Mouse (Mus musculus) cerebellum, adult 9-10 months (tissue): ENCODE measurements at regions not wholly inside any gene's neighbourhood (a gene's known extent, or its start where the extent isn't known, plus 50 kb on each side); places are given as distances from the start of the nearest gene placed in this dataset.
A peak's percentile ranks its signal among the peaks of the same experiment; 100 is the strongest.
"Not testable (repeated sequence)": the region's sequence is repeated elsewhere in the genome, so short reads cannot be mapped to it uniquely, and the experiment has no call there.

Experiments
- DNase-seq: peaks from one replicate; pipeline ENCODE4 v3.0.0; 2022

DNA sequence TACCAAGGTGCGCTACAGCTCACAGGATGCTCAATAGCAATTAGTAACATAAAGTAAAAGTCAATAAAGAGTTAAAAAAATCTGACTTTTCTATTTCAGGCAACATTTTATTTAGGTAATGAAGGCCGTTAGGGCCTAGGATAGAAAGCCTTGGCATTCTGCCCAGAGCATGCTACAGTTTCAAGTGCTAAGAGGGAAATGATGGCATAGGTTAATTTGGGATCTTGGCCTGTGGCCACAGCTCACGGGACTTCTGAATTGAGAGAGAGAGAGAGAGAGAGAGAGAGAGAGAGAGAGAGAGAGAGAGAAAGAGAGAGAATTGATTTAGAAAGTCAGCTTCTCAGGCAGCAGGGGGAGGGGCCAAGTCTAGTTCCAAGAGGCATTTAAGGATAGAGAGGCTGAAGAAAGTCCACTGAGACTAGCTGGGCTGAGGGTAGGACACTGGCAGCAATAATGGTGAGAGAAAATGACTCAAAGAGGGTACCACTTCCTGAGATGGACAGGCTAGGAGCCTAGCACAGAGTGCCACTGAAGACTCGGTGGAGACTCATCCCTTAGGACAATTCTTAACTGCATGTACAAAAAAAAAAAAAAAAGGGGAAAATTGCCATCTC, 52.6 kb upstream of the Klf14 start:
- no peak for DNase-seq

DNA sequence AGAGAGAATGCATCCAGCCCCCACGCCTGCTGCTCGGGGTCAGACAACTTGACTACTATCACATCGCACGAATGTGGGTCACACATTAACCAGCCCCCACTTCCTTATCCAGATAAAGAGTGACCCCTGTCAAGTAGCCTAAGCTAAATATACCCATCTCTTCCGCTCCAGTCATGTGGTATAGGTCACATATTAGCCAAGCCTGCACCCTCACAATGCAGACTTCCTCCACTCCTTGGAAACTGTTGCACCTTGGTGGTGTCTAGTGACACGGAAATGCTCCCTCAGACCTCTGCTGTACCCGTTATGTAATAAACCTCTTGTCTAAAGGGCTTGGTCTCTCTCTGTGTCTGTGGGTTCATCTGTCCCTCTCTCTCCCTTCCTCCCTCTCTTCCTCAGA, 57.7 kb upstream of the Klf14 start:
- no peak for DNase-seq

- no peak for DNase-seq
Observed at GRCm38 (mm10) chr6:31021776-31022175, 62.9 kb upstream of the Klf14 start.

DNA sequence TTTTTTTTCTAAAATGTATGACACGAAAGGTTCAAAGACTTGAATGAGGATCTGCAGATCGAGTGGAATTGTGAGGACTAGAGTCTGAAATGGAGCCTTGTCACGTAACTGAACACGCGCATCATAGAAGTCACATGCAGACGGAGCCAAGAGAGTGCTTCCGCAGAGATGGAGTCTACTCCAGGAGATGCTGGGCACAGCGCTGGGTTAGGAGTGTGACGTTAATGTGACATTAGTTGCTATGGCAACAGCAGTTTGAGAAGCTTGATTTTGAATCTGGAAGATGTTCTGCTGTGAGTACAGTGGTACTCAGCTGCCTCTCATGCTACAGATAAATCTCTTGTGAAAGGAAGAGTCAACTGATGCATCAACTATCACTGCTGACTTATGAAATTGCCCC, 70.9 kb upstream of the Klf14 start:
- no peak for DNase-seq

- no peak for DNase-seq
Observed at GRCm38 (mm10) chr6:31031022-31031421, 72.1 kb upstream of the Klf14 start.

GRCm38 (mm10) chr6:31032147-31032546, 73.3 kb upstream of the Klf14 start:
- no peak for DNase-seq

GRCm38 (mm10) chr6:31032980-31033608, 74.2 kb upstream of the Klf14 start:
- peak; percentile 41 for DNase-seq

- no peak for DNase-seq
Observed at GRCm38 (mm10) chr6:31034796-31035195, 75.9 kb upstream of the Klf14 start.

- DNase-seq, result no peak
Observed at GRCm38 (mm10) chr6:31037801-31038395, 79.0 kb upstream of the Klf14 start.

DNA sequence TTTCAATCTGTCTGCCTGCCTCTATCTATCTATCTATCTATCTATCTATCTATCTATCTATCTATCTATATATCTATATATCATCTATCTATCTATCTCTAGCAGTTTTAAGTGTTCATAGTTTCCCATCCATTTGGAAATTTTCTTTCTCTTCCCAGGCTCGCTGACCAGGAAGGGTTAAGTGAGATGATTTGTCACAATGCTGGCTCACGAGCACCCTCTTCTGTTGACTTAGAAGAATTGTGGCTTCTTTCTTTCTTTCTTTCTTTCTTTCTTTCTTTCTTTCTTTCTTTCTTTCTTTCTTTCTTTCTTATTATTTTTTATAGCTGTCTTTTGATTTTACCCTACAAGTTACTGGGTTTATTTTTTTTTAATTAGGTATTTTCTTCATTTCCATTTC, 79.6 kb upstream of the Klf14 start:
- DNase-seq, result not testable (repeated sequence)

GRCm38 (mm10) chr6:31039485-31039884, 80.6 kb upstream of the Klf14 start:
- no peak for DNase-seq

- DNase-seq, result no peak
Observed at GRCm38 (mm10) chr6:31040783-31041182, 81.9 kb upstream of the Klf14 start.

DNA sequence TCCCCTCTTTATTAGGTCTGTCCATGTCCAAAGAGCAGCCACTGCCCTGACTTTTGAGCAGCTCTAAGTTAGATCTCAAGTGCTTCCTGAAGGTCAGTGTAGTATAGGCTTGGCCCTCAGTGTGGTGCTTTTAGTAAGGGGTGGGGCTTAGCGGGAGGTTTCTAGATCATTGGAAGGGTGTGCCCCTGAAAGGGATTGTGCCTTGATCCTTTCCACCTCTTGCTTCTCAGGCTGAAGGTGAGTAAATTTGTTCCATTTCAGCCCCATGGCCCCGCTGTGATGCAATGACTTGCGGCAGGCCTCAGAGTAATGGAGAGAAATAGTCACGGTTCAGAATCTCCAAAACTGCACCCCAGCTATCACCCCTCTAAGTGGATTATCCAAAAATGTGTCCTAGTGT, 84.5 kb upstream of the Klf14 start:
- no peak for DNase-seq

DNA sequence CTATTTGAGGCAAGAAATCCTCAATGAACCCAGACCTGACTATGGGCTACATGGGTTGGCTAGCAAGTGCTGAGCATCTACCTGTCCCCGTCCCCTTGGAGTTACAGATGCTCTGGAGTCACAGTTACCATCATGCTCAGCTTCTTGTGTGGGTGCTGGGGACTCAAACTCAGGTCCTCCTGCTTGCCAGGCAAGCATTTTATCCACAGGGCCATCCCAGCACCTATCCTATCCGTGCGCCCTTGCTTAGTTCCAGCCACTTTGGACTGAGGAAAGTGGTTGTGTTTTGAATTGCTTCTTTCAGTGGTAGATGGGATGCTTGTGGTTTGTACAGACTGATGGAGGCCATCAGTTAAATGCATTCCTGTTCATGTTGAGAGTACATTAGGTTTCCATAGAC, 85.0 kb upstream of the Klf14 start:
- DNase-seq, result no peak

GRCm38 (mm10) chr6:31046197-31046596, 87.3 kb upstream of the Klf14 start:
- DNase-seq, result no peak

DNA sequence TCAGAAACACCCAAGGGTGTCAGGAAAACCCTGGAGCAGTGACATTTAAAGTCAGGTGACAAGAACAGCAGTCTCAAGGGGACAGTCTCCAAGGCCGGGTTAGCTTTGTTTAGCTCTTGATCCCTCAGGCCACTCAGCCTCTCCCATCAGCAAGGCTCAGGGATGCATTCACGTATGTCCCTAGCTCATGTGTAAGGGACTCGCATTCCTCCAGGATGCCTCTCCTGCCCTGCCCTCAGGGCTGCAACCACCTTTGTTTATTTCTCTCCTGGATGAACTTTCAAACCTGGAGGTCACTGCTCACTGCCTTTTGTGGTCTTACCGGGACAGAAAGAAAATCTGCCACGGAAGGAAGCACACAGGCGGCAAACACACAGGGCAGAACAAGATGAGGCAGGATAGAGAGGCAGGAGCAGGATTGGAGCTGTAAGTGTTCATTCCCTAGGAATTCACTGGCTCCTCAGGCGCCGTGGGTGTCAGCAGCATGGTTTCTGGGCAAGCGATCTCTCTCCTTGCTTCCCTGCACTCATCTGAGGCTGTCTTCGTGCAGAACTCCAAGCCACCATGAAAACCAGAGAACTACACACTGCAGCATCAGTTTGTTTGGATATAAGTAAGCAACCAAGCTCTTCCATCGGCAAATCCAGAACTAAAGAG, 90.2 kb upstream of the Klf14 start:
- DNase-seq, result no peak

DNA sequence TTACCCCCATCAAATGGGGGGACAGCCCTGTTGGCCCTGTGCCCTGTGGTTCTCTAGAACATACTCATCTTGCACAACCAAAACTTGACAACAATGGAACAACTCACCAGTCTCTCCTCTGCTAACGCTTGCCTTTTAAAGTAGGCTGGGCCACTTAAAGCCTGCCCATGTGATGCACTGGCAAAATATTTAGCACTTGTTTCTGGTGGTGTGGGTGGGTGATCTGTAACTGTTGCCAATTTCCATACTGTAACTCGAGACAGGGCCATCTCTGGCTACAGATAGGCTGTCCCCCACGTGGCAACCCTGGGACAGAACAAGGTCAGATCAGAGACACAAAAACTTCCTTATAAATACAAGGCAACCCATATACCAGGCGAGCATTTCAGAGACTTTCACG, 92.0 kb upstream of the Klf14 start:
- no peak for DNase-seq

DNA sequence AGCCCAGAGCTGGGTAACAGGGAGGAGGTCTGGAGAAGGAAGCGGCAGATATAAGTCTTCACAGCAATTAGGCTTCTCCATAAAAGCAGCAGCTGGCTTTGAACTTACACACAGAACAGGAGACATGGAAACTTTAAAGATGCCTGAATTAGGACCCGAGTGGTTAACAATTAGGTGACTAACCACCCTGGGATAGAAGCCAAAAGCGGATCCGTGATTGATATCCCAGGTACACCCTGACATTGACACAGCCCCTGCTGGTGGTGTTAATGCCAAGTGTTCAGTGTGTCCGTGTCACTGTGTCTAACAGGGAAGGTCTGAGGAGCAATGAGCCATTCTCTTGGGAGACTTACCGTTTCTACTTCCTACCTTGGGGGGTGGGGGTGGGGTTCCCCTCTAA, 92.9 kb upstream of the Klf14 start:
- no peak for DNase-seq

DNA sequence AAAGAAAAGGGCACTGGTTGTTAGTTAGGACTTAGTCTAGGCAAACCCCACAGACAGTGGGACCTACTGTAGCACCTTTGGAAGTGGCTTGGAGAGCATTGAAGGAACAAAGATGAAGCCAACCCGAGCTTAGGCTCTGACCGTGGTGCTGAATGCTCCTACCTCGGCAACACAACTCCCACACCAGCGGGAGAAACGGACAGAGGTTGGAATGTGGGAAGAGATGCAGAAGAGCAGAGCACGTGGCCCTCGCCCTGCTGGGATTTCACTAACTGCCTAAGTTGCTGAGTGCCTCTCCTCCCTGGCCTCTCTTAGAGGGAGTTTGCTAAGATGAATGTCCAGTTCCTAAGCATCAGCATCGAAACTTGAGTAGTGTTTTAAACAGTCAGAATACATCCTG, 94.1 kb upstream of the Klf14 start:
- no peak for DNase-seq

- DNase-seq, result no peak
Observed at GRCm38 (mm10) chr6:31056786-31057566, 98.1 kb upstream of the Klf14 start.

GRCm38 (mm10) chr6:31058299-31058698, 99.4 kb upstream of the Klf14 start:
- no peak for DNase-seq

DNA sequence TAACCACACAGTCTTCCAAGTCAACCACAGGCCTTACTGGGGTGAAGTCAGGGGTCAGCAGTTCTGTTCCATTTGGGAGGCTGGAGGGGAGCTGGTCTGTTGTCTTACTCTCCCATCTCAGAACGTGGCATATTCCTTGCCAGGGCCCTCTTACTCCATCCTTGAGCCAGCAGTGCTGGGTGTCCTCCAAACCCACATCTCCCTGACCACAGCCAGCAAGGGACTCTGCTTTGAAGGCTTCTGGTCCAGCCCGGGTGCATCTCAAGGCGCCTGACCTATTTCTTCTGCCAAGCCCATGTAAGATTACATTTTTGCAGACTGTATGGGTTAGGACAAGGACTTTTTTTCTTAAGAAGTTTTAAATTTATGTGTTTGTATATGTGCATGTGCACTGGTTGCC, 100.1 kb upstream of the Klf14 start:
- DNase-seq, result no peak

GRCm38 (mm10) chr6:31061813-31062212, 102.9 kb upstream of the Klf14 start:
- no peak for DNase-seq
